In genomic region chr12:111670371-111670971, GRCm38 (mm10) we compare ENCODE assay signal across 8 mouse cellular contexts. TPM values are rescaled to one million over a fixed set of nuclear protein-coding genes. Genes with fewer than 3 reads are reported as not detected.
DNase-seq lines count a peak whose midpoint lies in the region; ATAC-seq and TF ChIP-seq lines count a peak whose summit lies in the region.

No protein-coding gene starts in this region.

- H3K27ac ChIP-seq in forebrain, embryonic 12.5 days: peak overlapping the region; percentile 92
- peak overlapping the region; percentile 53; the same call in 1 of the 2 replicates for H3K27ac ChIP-seq in intestine, embryonic 16.5 days (ENCODE audit: low read length)
- no peak overlapping the region for H3K27ac ChIP-seq in lung, embryonic 14.5 days (ENCODE audit: low read depth)

- WGBS in forebrain, embryonic 12.5 days: under 1% methylated on average over 27 of the region's 29 CpGs
- WGBS in intestine, embryonic 16.5 days: 19% methylated on average over 29 of the region's 29 CpGs
- WGBS in lung, embryonic 14.5 days: 14% methylated on average over 29 of the region's 29 CpGs

- ATAC-seq in forebrain, embryonic 12.5 days (ENCODE audit: low FRiP score): no peak
- no peak; the same call in 1 of the 2 replicates for ATAC-seq in intestine, embryonic 16.5 days
- ATAC-seq in lung, embryonic 14.5 days (ENCODE audit: insufficient read depth): no peak

- H3K4me2 ChIP-seq in forebrain, embryonic 12.5 days: peak overlapping the region; percentile 97
- H3K4me2 ChIP-seq in intestine, embryonic 16.5 days (ENCODE audit: low read depth, low read length): peak overlapping the region; percentile 88
- peak overlapping the region; percentile 97 for H3K4me2 ChIP-seq in lung, embryonic 14.5 days

- DNase-seq in adrenal gland, postnatal 10 days: peak; percentile 68
- no peak for DNase-seq in adrenal gland, postnatal 25 days
- peak; percentile 47 to 51 for DNase-seq in adrenal gland, postnatal 36 days
- DNase-seq in lung, embryonic 14.5 days: peak; percentile 34
- DNase-seq in right cerebral cortex, postnatal 25 days: peak; percentile 78
- no peak for DNase-seq in gastrocnemius, postnatal 10 days

- H3K27me3 ChIP-seq in forebrain, embryonic 12.5 days: peaks cover 16% of the 10 kb centered on the region; the same call in 1 of the 2 replicates
- no peaks in the 10 kb centered on the region for H3K27me3 ChIP-seq in intestine, embryonic 16.5 days (replicated peaks; ENCODE audit: control insufficient read depth, insufficient read depth, low read length)
- peaks cover 40% of the 10 kb centered on the region for H3K27me3 ChIP-seq in lung, embryonic 14.5 days (ENCODE audit: insufficient read depth, low read length)

- peak overlapping the region; percentile 98 for H3K9ac ChIP-seq in forebrain, embryonic 12.5 days
- peak overlapping the region; percentile 78 for H3K9ac ChIP-seq in intestine, embryonic 16.5 days (ENCODE audit: low read depth, low read length)
- peak overlapping the region; percentile 52 for H3K9ac ChIP-seq in lung, embryonic 14.5 days

- H3K4me3 ChIP-seq in forebrain, embryonic 12.5 days (replicated peaks): peak overlapping the region; percentile 95
- H3K4me3 ChIP-seq in intestine, embryonic 16.5 days (ENCODE audit: low read length): peak overlapping the region; percentile 62
- H3K4me3 ChIP-seq in lung, embryonic 14.5 days (ENCODE audit: low read depth, low read length): peak overlapping the region; percentile 56

- peaks cover 33% of the 10 kb centered on the region for H3K4me1 ChIP-seq in forebrain, embryonic 12.5 days
- H3K4me1 ChIP-seq in intestine, embryonic 16.5 days (ENCODE audit: control insufficient read depth, insufficient read depth, low read length): peaks cover 41% of the 10 kb centered on the region
- H3K4me1 ChIP-seq in lung, embryonic 14.5 days (ENCODE audit: insufficient read depth): peaks cover 10% of the 10 kb centered on the region

- TF ChIP-seq CTCF in lung, embryonic 14.5 days (IDR thresholded peaks at IDR 0.05; ENCODE audit: low read depth): no peak

- H3K36me3 ChIP-seq in forebrain, embryonic 12.5 days (replicated peaks): peaks cover 33% of the 10 kb centered on the region
- H3K36me3 ChIP-seq in intestine, embryonic 16.5 days (ENCODE audit: control insufficient read depth, insufficient read depth, low read length): no peaks in the 10 kb centered on the region
- no peaks in the 10 kb centered on the region for H3K36me3 ChIP-seq in lung, embryonic 14.5 days (ENCODE audit: insufficient read depth)

- H3K9me3 ChIP-seq in forebrain, embryonic 12.5 days: no peaks in the 10 kb centered on the region
- no peaks in the 10 kb centered on the region for H3K9me3 ChIP-seq in intestine, embryonic 16.5 days (ENCODE audit: control insufficient read depth, low read length)
- no peaks in the 10 kb centered on the region for H3K9me3 ChIP-seq in lung, embryonic 14.5 days (ENCODE audit: low read depth, low read length)

RNA-seq across cellular contexts. Expression of gene Ckb, which starts 1.7 kb away (rescaled TPM):
- total RNA-seq in adrenal gland, postnatal 10 days (2021): 10 to 100 TPM; 46.2 to 53.1 TPM
- total RNA-seq in adrenal gland, postnatal 25 days (2021): 24.3 and 27.3 TPM in 2 replicates
- total RNA-seq in adrenal gland, postnatal 36 days (2021): 10 to 100 TPM; 34.2 to 53.4 TPM
- polyA plus RNA-seq in forebrain, embryonic 12.5 days (2016; fragmentation: Nextera tagmentation; extraction: Ambion mirVana): 2,395 and 2,485 TPM in 2 replicates
- 927 and 953 TPM in 2 replicates for polyA plus RNA-seq in intestine, embryonic 16.5 days (2015; fragmentation: Nextera tagmentation; extraction: Ambion mirVana)
- 210 and 217 TPM in 2 replicates for polyA plus RNA-seq in lung, embryonic 14.5 days (2014; fragmentation: Nextera tagmentation; extraction: Ambion mirVana)
- 10 to 100 TPM; 37.7 to 68.3 TPM for total RNA-seq in gastrocnemius, postnatal 10 days (2021)

RNA-seq across cellular contexts. Expression of gene Trmt61a, which starts 7.4 kb away (rescaled TPM):
- 10 to 100 TPM in 1 of 2 experiments, 1 to 10 TPM in 1; 9.5 to 11.3 TPM for total RNA-seq in adrenal gland, postnatal 10 days (2021)
- total RNA-seq in adrenal gland, postnatal 25 days (2021): 9.6 and 11.0 TPM in 2 replicates
- 10 to 100 TPM; 15.7 to 18.6 TPM for total RNA-seq in adrenal gland, postnatal 36 days (2021)
- polyA plus RNA-seq in forebrain, embryonic 12.5 days (2016; fragmentation: Nextera tagmentation; extraction: Ambion mirVana): 15.4 and 16.7 TPM in 2 replicates
- 11.3 and 12.7 TPM in 2 replicates for polyA plus RNA-seq in intestine, embryonic 16.5 days (2015; fragmentation: Nextera tagmentation; extraction: Ambion mirVana)
- polyA plus RNA-seq in lung, embryonic 14.5 days (2014; fragmentation: Nextera tagmentation; extraction: Ambion mirVana): 8.7 and 9.3 TPM in 2 replicates
- total RNA-seq in gastrocnemius, postnatal 10 days (2021): 1 to 10 TPM; 3.8 to 5.4 TPM

RNA-seq across cellular contexts. Expression of gene Bag5, which starts 42.6 kb away (rescaled TPM):
- total RNA-seq in adrenal gland, postnatal 10 days (2021): 10 to 100 TPM; 32.1 to 35.4 TPM
- 34.8 and 36.2 TPM in 2 replicates for total RNA-seq in adrenal gland, postnatal 25 days (2021)
- 10 to 100 TPM; 37.2 to 39.8 TPM for total RNA-seq in adrenal gland, postnatal 36 days (2021)
- 59.0 and 62.7 TPM in 2 replicates for polyA plus RNA-seq in forebrain, embryonic 12.5 days (2016; fragmentation: Nextera tagmentation; extraction: Ambion mirVana)
- polyA plus RNA-seq in intestine, embryonic 16.5 days (2015; fragmentation: Nextera tagmentation; extraction: Ambion mirVana): 43.0 and 46.2 TPM in 2 replicates
- polyA plus RNA-seq in lung, embryonic 14.5 days (2014; fragmentation: Nextera tagmentation; extraction: Ambion mirVana): 51.5 and 53.2 TPM in 2 replicates
- total RNA-seq in gastrocnemius, postnatal 10 days (2021): 10 to 100 TPM; 17.5 to 21.1 TPM

RNA-seq across cellular contexts. Expression of gene Apopt1, which starts 42.6 kb away (rescaled TPM):
- 10 to 100 TPM; 69.0 to 72.8 TPM for total RNA-seq in adrenal gland, postnatal 10 days (2021)
- 69.6 and 71.2 TPM in 2 replicates for total RNA-seq in adrenal gland, postnatal 25 days (2021)
- 10 to 100 TPM; 58.8 to 76.2 TPM for total RNA-seq in adrenal gland, postnatal 36 days (2021)
- polyA plus RNA-seq in forebrain, embryonic 12.5 days (2016; fragmentation: Nextera tagmentation; extraction: Ambion mirVana): 55.0 and 56.0 TPM in 2 replicates
- polyA plus RNA-seq in intestine, embryonic 16.5 days (2015; fragmentation: Nextera tagmentation; extraction: Ambion mirVana): 56.2 and 58.2 TPM in 2 replicates
- 53.3 and 57.3 TPM in 2 replicates for polyA plus RNA-seq in lung, embryonic 14.5 days (2014; fragmentation: Nextera tagmentation; extraction: Ambion mirVana)
- total RNA-seq in gastrocnemius, postnatal 10 days (2021): 10 to 100 TPM; 34.7 to 39.5 TPM

Comparison
In these comparisons a context has a peak if more than half of its experiments do, and no peak if none do; other contexts are left out.
1. DNase-seq: peak in adrenal gland, postnatal 10 days (single experiment), adrenal gland, postnatal 36 days (2 of 2), lung, embryonic 14.5 days (single experiment) and right cerebral cortex, postnatal 25 days (single experiment); none in adrenal gland, postnatal 25 days (single experiment) and gastrocnemius, postnatal 10 days (single experiment).
2. Peak in every context shown above with its lines, with median percentiles within 50 percentile points of each other: H3K4me2 ChIP-seq, H3K4me3 ChIP-seq and H3K9ac ChIP-seq.